Mouse (Mus musculus) embryonic facial prominence, embryonic 11.5 days (tissue): ENCODE results near the gene Tmem156. TPM values are rescaled to one million over a fixed set of nuclear protein-coding genes. Genes with fewer than 3 reads are reported as not detected.

ENCODE experiments used
- ATAC-seq: fragments of 200-750 bp; cut with Nextera tagmentation; replicated peaks from 2 replicates; pipeline ENCODE4 v1.8.0; 2017; ENCODE audit warnings: low read depth; ENCODE audit not compliant: insufficient number of reproducible peaks, low FRiP score, low TSS enrichment
- DNase-seq: peaks from one replicate; pipeline ENCODE4 v3.0.0-alpha.2; 2015; ENCODE audit warnings: low spot score
- H3K27ac ChIP-seq: fragments of 300-500 bp; sonication (generic); replicated peaks from 2 replicates; pipeline ENCODE4 v1.5.1; 2014; ENCODE audit warnings: mild to moderate bottlenecking, low read depth, low read length, control low read depth
- H3K27me3 ChIP-seq: fragments of 300-500 bp; sonication (generic); 2 replicates; pipeline ENCODE4 v1.6.1; 2014; ENCODE audit warnings: mild to moderate bottlenecking, low read length, moderate library complexity, mixed read lengths; ENCODE audit not compliant: control insufficient read depth, insufficient read depth
- H3K36me3 ChIP-seq: fragments of 300-500 bp; sonication (generic); replicated peaks from 2 replicates; pipeline ENCODE4 v1.6.1; 2014; ENCODE audit warnings: low read depth, mild to moderate bottlenecking, low read length, moderate library complexity, mixed read lengths; ENCODE audit not compliant: control insufficient read depth, insufficient read depth
- H3K4me1 ChIP-seq: fragments of 300-500 bp; sonication (generic); 2 replicates; pipeline ENCODE4 v1.6.1; 2014; ENCODE audit warnings: low read length, mixed read lengths; ENCODE audit not compliant: control insufficient read depth, insufficient read depth
- H3K4me2 ChIP-seq: fragments of 300-500 bp; sonication (generic); 2 replicates; pipeline ENCODE4 v1.6.1; 2014; ENCODE audit warnings: low read depth, mild to moderate bottlenecking, control low read depth, low read length, moderate library complexity
- H3K4me3 ChIP-seq: fragments of 300-500 bp; sonication (generic); 2 replicates; pipeline ENCODE4 v1.5.1; 2014; ENCODE audit warnings: low read depth, low read length, control low read depth
- H3K9ac ChIP-seq: fragments of 300-500 bp; sonication (generic); replicated peaks from 2 replicates; pipeline ENCODE4 v1.6.1; 2014; ENCODE audit warnings: mild to moderate bottlenecking, control low read depth, low read length
- H3K9me3 ChIP-seq: fragments of 300-500 bp; sonication (generic); replicated peaks from 2 replicates; pipeline ENCODE4 v1.6.1; 2016; ENCODE audit warnings: mild to moderate bottlenecking, low read length, inconsistent platforms, mixed read lengths; ENCODE audit not compliant: control insufficient read depth
- WGBS: fragments of 180-500 bp; shearing (Covaris S2); extraction: QIAGEN DNeasy Blood & Tissue Kit; methylation state at CpG from one replicate; pipeline ENCODE4 v1.1.7; 2014; 5-methylcytosine and 5-hydroxymethylcytosine counted together
- polyA plus RNA-seq: library from polyadenylated mRNA; unstranded; fragments of >200 nt; fragmentation: Nextera tagmentation; extraction: Ambion mirVana; gene quantifications from 2 replicates; pipeline ENCODE4 v1.2.1, GENCODE M21; 2014

The Tmem156 gene
- polyA plus RNA-seq, result not detected in 2 replicates

DNA sequence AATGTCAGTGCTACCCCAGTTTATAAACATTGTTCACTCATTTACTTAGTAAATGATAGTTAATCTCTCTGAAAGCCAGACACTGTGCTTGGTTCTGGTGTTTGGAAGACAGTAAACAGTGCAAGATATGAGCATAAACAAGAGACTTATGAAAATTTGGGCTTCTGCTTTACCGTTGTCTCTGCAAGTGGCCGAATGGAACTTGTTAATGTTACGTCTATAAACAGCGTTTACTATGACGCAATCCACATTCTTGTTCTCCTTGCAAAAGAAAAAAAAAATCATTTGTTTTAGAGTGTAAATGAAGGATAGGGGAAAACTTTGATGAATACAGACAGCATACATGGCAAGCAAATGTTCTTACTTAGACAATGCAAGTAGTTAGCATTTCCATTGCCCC is at the start of gene Tmem156:
TSS of gene Tmem156 (minus strand) at position 212 of the 400 bp plus-strand sequence.
- no peak for ATAC-seq
- Histone ChIP-seq H3K27ac (no peak within 1 kb of the TSS), H3K9me3 (no peaks in the 10 kb centered on the region), H3K36me3 (no peaks in the 10 kb centered on the region), H3K4me2 (no peak within 1 kb of the TSS), H3K4me3 (no peak within 1 kb of the TSS), H3K27me3 (no peaks in the 10 kb centered on the region), H3K9ac (no peak within 1 kb of the TSS), H3K4me1 (no peaks in the 10 kb centered on the region)
- WGBS, result 81% methylated on average over 5 of the region's 5 CpGs
- no peak for DNase-seq

DNA sequence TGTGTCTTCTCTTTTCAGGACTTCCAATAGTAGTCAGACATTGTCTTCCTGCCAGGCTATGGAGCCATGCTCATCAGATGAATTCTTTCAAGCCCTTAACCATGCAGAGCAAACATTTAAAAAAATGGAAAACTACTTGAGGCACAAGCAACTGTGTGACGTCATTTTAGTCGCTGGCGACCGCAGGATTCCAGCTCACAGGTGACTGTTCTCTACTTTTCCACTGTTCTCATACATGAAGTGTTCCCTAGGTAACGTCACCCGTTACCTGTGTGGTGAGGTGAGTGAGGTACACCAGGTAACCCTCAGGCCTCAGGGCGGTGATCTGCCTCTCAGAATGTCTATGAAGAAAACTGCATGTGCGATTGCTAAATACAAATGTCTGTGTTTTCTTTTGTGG is 49.3 kb upstream of the Tmem156 start:
- no peak overlapping the region for H3K27ac ChIP-seq
- no peaks in the 10 kb centered on the region for H3K27me3 ChIP-seq
- DNase-seq (no peak), ATAC-seq (no peak)
- no peak overlapping the region for H3K4me3 ChIP-seq
- no peak overlapping the region for H3K4me2 ChIP-seq
- no peak overlapping the region for H3K9ac ChIP-seq
- H3K9me3 ChIP-seq, result no peaks in the 10 kb centered on the region
- H3K36me3 ChIP-seq, result no peaks in the 10 kb centered on the region
- H3K4me1 ChIP-seq, result no peaks in the 10 kb centered on the region
- 89% methylated on average over 8 of the region's 8 CpGs for WGBS

DNA sequence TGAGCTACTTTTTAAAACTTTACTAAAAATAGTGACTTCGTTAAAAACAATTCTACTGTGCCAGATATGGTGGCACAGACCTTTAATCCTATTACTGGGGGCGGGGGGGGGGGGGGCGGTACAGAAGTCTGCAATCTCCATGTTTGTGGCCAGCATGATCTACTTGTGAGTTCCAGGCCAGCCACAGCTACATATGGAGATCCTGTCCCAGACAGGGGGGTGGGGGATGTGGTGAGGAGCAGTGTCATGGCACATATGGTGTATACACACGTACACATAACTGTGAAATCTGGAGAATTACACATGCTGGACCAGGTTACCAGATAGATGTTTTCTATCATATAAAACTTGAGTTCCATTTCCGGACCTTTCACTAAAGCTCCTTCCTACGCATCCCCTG is 45.1 kb upstream of the Tmem156 start:
- DNase-seq (no peak), ATAC-seq (no peak)
- H3K4me1 ChIP-seq, result no peaks in the 10 kb centered on the region
- no peak overlapping the region for H3K4me3 ChIP-seq
- no peaks in the 10 kb centered on the region for H3K27me3 ChIP-seq
- H3K36me3 ChIP-seq, result no peaks in the 10 kb centered on the region
- H3K27ac ChIP-seq, result no peak overlapping the region
- WGBS, result 86% methylated on average over 6 of the region's 6 CpGs
- H3K9ac ChIP-seq, result no peak overlapping the region
- H3K9me3 ChIP-seq, result no peaks in the 10 kb centered on the region
- no peak overlapping the region for H3K4me2 ChIP-seq

DNA sequence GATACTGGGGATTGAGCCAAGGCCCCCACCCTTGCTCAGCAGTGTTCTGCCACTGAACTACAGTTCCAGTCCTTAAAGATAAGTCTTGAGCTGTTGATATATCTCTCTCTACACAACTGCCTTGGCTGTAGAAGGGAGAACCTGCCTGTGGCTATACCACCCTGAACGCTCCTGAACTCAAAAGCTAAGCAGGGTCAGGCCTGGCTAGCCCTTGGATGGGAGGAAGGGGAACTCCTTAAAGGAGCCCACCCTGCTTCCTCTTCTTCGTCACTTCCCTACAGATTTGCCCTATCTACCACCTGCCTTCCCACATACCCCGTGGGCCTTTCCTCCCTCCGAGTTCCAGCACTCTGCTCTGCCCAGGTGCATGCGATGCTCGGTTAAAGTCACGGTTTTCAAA is 44.2 kb upstream of the Tmem156 start:
- DNase-seq (no peak), ATAC-seq (no peak)
- no peaks in the 10 kb centered on the region for H3K27me3 ChIP-seq
- no peaks in the 10 kb centered on the region for H3K9me3 ChIP-seq
- no peaks in the 10 kb centered on the region for H3K36me3 ChIP-seq
- no peaks in the 10 kb centered on the region for H3K4me1 ChIP-seq
- H3K4me3 ChIP-seq, result no peak overlapping the region
- 82% methylated on average over 7 of the region's 7 CpGs for WGBS
- no peak overlapping the region for H3K9ac ChIP-seq
- no peak overlapping the region for H3K4me2 ChIP-seq
- no peak overlapping the region for H3K27ac ChIP-seq

DNA sequence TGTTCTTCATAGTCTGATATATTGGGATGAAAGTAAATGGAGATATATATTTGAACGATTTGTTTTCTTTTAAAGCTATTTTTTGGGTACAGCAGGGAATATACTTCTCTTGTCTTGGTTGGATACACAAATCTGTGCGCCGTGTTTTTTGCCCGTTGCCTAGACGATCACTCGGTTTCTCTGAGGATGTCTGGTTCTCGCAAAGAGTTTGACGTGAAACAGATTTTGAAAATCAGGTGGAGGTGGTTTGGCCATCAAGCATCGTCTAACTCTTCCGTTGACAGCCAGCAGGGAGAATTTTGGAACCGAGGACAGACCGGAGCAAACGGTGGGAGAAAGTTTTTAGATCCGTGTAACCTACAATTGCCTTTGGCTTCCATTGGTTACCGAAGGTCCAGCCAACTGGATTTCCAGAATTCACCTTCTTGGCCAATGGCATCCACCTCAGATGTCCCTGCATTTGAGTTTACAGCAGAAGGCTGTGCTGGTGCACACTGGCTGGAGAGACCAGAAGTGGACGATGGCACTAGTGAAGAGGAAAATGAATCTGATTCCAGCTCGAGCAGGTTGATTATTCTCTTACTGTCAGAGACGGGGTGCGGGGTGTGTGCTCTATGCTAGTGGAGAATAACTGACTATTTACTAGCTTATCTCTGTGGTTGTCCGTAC is 39.4 kb upstream of the Tmem156 start:
- H3K4me1 ChIP-seq, result no peaks in the 10 kb centered on the region
- peak overlapping the region; percentile 36 for H3K4me3 ChIP-seq
- H3K36me3 ChIP-seq, result no peaks in the 10 kb centered on the region
- no peaks in the 10 kb centered on the region for H3K27me3 ChIP-seq
- H3K4me2 ChIP-seq, result peak overlapping the region; percentile 38
- peak; percentile 62 for DNase-seq
- peak overlapping the region; percentile 53 for H3K9ac ChIP-seq
- no peak overlapping the region for H3K27ac ChIP-seq
- WGBS, result 13% methylated on average over 20 of the region's 20 CpGs
- no peaks in the 10 kb centered on the region for H3K9me3 ChIP-seq
- peak; percentile 29; the same call in 1 of the 2 replicates for ATAC-seq

DNA sequence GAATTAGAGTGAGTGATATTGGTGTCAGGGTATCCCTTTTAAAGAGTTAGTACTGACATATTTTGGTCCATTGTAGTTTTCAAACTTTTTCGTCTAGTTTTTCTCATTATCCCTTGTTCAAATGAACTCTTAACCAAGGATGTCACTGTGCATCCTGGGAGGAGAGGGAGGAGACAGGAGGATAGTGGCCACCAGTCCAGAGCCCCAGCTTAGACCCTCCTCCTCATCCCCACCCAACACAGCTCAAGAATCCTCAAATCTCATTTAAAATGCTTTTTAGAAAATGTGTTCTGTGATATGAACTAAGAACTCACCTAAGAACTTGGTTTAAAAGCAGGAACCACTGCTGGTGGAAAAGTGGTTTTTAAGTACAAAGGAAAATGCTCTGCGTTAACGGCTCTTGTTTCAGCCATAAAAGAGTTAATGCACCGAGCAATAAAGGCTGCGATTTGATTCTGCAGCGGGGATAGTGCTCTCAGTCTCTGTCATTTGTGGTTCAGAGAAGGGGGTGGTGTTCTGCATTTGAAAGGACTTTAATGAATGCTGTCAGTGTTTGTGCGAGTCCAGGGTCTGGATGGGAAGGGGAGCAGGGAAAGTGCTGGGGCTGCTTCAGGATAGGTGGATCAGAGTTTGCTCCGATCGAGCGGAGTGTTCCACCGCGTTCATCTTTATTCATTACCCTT is 38.7 kb upstream of the Tmem156 start:
- H3K36me3 ChIP-seq, result no peaks in the 10 kb centered on the region
- 4% methylated on average over 12 of the region's 12 CpGs for WGBS
- peak overlapping the region; percentile 53 for H3K9ac ChIP-seq
- peak overlapping the region; percentile 36 for H3K4me3 ChIP-seq
- DNase-seq (peak; percentile 70), ATAC-seq (peak; percentile 79)
- no peaks in the 10 kb centered on the region for H3K27me3 ChIP-seq
- H3K4me2 ChIP-seq, result peak overlapping the region; percentile 38
- no peaks in the 10 kb centered on the region for H3K9me3 ChIP-seq
- 0 out of 2 replicates have a peak overlapping the region, but pooled peaks have one; percentile 32 for H3K27ac ChIP-seq
- H3K4me1 ChIP-seq, result no peaks in the 10 kb centered on the region

DNA sequence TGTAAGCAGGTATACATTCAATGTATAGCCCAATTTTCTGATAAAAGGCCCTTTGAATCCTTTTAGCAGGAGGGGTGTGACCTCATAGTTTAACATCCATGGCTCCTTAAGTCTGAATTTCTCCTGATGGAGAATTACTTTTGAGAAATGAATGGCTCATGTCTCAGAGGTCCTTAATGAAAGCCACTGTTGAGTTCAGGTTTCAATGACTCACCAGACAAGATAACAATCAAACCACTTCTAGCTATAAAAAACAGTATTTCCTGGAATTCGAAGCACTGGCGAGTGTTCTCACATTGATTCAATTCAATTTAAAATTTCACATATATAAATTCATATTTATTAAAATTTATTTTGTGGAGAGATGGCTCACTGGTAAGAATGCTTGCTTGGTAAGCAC is 36.5 kb upstream of the Tmem156 start:
- no peaks in the 10 kb centered on the region for H3K4me1 ChIP-seq
- no peak overlapping the region for H3K27ac ChIP-seq
- H3K4me3 ChIP-seq, result no peak overlapping the region
- H3K27me3 ChIP-seq, result no peaks in the 10 kb centered on the region
- WGBS, result 76% methylated on average over 2 of the region's 2 CpGs
- no peaks in the 10 kb centered on the region for H3K9me3 ChIP-seq
- no peak overlapping the region for H3K4me2 ChIP-seq
- ATAC-seq (no peak), DNase-seq (no peak)
- no peaks in the 10 kb centered on the region for H3K36me3 ChIP-seq
- no peak overlapping the region for H3K9ac ChIP-seq

DNA sequence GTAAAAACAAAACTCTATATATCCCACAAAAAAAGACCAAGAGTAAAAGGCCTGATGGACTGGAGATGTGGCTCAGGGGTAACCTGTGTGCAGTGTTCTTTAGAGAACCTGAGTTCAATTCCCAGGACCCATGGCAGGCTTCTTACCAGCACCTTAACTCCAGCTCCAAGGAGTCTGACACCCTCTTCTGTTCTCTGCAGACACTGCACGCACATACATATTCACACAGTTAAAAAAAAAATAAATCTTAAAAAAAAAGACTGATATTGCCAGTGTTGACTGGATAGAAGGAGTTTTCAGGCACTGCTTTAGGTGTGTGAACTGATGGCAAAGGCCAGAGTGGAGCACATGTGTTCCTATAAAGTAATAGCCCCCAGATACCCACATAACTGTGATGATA is 34.2 kb upstream of the Tmem156 start:
- H3K4me1 ChIP-seq, result no peaks in the 10 kb centered on the region

More for the DNA sequence above, 34.2 kb upstream of the Tmem156 start:
- WGBS, result 80% methylated on average over 1 of the region's 1 CpGs
- Histone ChIP-seq H3K4me2 (no peak overlapping the region), H3K27me3 (no peaks in the 10 kb centered on the region), H3K9ac (no peak overlapping the region), H3K9me3 (no peaks in the 10 kb centered on the region), H3K4me3 (no peak overlapping the region), H3K27ac (no peak overlapping the region), H3K36me3 (no peaks in the 10 kb centered on the region)
- ATAC-seq (no peak), DNase-seq (no peak)
